Mouse (Mus musculus) heart, embryonic 12.5 days (tissue): ENCODE data around the gene Nr1h4. TPM values are rescaled to one million over a fixed set of nuclear protein-coding genes. Genes with fewer than 3 reads are reported as not detected.

Experiments used
- polyA plus RNA-seq: library from polyadenylated mRNA; unstranded; fragments of >200 nt; fragmentation: Nextera tagmentation; extraction: Ambion mirVana; gene quantifications from 2 replicates; pipeline ENCODE4 v1.2.1, GENCODE M21; 2016

Nr1h4 gene
- polyA plus RNA-seq, 1 experiment from 2014 or later = 1.3 TPM

Other genes starting within 250 kb of the Nr1h4 start
- gene Ano4, start 188.8 kb downstream of the Nr1h4 start, polyA plus RNA-seq = 6.5 and 7.8 TPM in 2 replicates
- gene Gas2l3, start 89.6 kb downstream of the Nr1h4 start, polyA plus RNA-seq = 27.4 and 28.1 TPM in 2 replicates
- 0.09 and 0.13 TPM in 2 replicates for gene Slc17a8, start 87.7 kb upstream of the Nr1h4 start, polyA plus RNA-seq
- gene Scyl2, start 152.7 kb upstream of the Nr1h4 start, polyA plus RNA-seq = 7.1 TPM in 2 replicates
- 27.4 and 27.7 TPM in 2 replicates for gene Actr6, start 198.7 kb upstream of the Nr1h4 start, polyA plus RNA-seq
- gene Uhrf1bp1l, start 211.4 kb upstream of the Nr1h4 start, polyA plus RNA-seq = 21.9 and 25.3 TPM in 2 replicates